Mouse (Mus musculus) brain, embryonic 18.5 days (tissue): ENCODE measurements around the gene Cdk7.
"Not testable (repeated sequence)": the region's sequence is repeated elsewhere in the genome, so short reads cannot be mapped to it uniquely, and the experiment has no call there.

ENCODE experiments used
- DNase-seq: peaks from one replicate; pipeline ENCODE4 v3.0.0-alpha.2; 2012; ENCODE audit warnings: low read depth, low spot score

Gene Cdk7

GRCm38 (mm10) chr13:100730861-100731176 lies at the start of gene Cdk7:
Gene Cdk7, minus strand, starts transcription at chr13:100730939.
- DNase-seq, result peak; percentile 88

GRCm38 (mm10) chr13:100777491-100777890 lies 46.8 kb upstream of the Cdk7 start:
- no peak for DNase-seq

GRCm38 (mm10) chr13:100776710-100777109 lies 46.0 kb upstream of the Cdk7 start:
- no peak for DNase-seq

GRCm38 (mm10) chr13:100776056-100776419 lies 45.3 kb upstream of the Cdk7 start:
- no peak for DNase-seq

- peak; percentile 67 for DNase-seq
Measured at GRCm38 (mm10) chr13:100775252-100776055, 44.7 kb upstream of the Cdk7 start, which contains the start of gene Cenph. Gene Cenph, minus strand, starts transcription at chr13:100775899.

GRCm38 (mm10) chr13:100774704-100775103 lies 44.0 kb upstream of the Cdk7 start:
- no peak for DNase-seq

DNA sequence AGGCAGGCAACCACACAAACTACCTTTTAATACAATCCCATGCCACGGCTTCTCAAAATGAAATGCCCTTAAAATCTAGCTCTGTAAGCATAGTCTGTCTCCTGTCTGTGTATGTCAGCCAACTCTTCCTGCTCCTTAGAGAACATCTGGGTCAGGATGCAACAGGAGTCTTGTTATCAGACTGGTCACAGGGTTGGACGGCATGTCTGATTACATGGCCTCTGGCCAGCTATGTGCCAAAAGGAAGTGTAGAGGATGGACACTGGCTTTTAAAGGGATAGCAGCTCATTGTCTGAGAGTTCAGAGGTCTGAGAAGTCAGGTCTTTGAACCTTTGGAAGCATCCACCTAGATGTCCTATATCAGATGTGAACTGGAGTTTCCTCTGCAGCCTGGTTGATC lies 24.6 kb upstream of the Cdk7 start:
- no peak for DNase-seq

DNA sequence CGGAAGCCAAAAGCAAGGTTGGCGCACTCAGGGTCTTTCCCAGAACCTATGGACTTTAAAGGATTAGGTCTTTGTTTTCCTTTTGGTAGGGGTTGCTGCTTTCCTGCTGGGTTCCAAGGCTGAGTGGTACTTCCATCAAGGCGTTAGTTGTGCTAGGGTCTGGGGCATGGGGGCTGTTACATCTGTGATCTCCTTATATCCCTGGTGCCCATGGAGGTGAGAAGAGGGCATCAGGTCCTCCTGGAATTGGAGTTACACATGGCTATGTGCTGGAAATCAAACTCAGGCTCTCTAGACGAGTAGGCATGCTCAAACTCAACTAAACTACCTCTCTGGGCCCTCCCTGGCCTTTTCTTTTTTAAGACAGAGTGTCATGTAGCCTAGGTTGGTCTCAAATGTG lies 23.4 kb upstream of the Cdk7 start:
- no peak for DNase-seq

DNA sequence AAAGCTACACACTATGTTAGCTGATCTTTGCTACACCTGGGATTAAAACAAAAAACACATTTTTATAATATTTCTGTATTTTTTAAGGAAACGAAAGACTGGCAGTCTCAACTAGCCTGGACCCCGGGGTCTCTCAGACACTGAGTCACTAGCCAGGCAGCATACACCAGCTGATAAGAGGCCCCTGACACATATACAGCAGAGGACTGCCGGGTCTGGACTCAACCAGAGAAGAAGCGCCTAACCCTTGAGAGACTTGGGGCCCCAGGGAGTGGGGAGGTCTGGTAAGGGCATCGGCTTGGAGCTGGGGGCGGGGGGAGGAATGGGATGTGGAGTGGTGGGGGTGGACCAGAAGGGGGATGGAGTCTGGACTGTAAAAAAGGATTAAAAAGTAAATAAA lies 22.3 kb upstream of the Cdk7 start:
- DNase-seq, result no peak

DNA sequence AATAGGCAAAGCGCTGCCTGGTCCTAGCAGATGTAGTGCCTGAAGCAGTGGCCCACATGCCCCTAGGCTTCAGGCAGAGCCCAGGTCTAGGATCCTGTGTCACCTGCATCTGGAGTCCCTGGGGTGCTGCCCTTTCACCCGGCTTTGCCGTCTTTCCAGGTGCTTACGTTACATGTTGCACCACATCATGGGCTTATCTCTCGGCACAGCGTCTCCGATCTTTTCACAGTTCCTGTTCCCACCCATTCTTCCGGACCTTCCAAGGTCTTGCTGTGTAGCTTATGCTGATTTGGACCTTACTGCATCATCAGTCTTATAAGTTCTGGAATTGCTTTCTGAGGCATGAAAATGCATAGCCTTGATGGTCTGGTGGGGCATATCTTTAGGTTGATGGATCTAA lies 21.8 kb upstream of the Cdk7 start:
- no peak for DNase-seq

DNA sequence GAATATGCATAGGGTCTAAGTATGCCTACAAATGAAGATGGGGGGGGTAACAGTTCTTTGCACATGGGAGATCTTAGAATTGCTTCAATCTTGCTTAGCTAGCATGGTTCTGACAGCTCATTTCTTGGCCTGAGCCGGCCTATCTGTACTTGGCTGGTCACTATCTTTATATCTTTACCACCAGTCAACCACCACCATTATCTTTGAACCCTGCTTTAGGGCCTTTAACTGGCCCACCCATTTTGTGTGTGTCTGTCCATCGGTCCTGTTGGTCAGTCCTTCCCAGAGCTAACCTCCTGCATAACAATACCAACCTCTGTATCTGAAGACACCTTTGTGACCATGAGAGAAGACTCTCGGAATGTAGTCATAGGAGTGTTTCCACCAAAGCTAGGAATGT lies 20.7 kb upstream of the Cdk7 start:
- DNase-seq, result no peak

- DNase-seq, result no peak
Measured at GRCm38 (mm10) chr13:100750799-100751198, 20.1 kb upstream of the Cdk7 start.

DNA sequence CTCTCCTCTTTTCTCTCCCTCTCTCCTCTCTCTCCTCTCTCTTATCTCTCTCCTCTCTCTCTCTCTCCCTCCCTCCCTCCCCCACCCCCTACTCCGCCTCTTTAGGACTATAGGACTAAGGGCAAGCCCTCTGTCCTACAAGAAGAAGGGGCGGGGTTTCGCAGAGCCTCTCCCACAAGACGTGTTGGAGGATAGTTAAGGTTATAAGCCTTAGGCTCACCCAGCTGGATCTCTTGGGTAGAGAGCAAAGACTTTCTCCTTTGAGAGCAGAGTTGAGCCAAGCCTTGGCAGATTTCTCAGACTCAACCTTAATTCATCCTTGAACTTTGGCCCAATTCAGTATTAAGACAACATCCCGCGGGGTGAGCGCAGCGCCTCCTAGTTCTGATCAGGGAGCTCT lies 17.9 kb upstream of the Cdk7 start:
- DNase-seq, result no peak

- DNase-seq, result no peak
Measured at GRCm38 (mm10) chr13:100746090-100746489, 15.4 kb upstream of the Cdk7 start.

GRCm38 (mm10) chr13:100744036-100744744 lies 13.5 kb upstream of the Cdk7 start, which contains the start of gene Mrps36:
Gene Mrps36, minus strand, starts transcription at chr13:100744659.
- DNase-seq, result peak; percentile 78

- no peak for DNase-seq
Measured at GRCm38 (mm10) chr13:100743346-100744035, 12.8 kb upstream of the Cdk7 start.

- no peak for DNase-seq
Measured at GRCm38 (mm10) chr13:100742831-100743230, 12.1 kb upstream of the Cdk7 start.

DNA sequence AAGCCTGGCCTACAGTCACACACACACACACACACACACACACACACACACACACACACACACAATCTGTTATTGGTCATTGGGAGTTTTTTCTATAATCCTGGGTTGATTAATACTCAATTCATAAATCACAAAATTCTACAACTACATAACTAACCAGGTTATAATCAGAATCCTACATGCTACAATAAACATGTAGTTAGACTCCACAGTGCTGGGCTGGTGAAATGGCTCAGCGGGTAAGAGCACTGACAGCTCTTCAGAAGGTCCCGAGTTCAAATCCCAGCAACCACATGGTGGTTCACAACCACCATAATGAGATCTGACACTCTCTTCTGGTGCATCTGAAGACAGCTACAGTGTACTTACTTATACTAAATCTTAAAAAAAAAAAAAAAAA lies 2.0 kb upstream of the Cdk7 start:
- DNase-seq, result no peak

- DNase-seq, result not testable (repeated sequence)
Measured at GRCm38 (mm10) chr13:100731462-100732046, 815 bp upstream of the Cdk7 start.

DNA sequence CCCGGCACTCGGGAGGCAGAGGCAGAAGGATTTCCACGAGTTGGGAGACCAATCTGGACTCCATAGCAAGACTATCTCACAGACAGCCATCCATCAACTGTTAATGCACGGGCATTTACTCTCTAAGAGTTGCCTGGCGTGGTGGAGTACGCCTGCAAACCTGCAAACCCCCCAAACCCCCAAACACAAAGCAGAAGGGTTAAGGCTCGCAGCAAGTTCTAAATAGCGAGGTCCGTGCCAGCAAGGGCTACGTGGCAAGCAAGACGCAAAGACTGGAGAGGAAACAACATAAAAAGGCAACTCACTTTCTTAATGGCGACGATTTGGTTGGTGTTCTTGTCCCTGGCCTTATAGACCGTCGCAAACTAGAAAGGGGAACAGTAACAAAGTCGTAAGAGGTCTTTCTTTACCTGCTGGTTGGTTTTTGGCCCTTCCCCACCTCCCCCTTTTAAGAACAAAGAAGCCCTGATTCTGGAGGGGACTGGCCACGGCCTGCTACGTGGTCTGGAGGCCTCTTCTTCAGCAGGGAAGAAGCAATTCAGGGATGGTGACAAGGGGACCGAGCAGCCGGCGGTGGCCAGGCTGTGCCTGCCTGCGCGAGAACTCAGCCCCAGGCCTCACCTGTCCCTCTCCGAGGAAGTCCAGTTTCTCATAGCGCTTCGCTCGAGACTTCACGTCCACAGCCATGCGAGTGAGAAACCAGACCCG lies 432 bp downstream of the Cdk7 start:
- peak; percentile 10 for DNase-seq

DNA sequence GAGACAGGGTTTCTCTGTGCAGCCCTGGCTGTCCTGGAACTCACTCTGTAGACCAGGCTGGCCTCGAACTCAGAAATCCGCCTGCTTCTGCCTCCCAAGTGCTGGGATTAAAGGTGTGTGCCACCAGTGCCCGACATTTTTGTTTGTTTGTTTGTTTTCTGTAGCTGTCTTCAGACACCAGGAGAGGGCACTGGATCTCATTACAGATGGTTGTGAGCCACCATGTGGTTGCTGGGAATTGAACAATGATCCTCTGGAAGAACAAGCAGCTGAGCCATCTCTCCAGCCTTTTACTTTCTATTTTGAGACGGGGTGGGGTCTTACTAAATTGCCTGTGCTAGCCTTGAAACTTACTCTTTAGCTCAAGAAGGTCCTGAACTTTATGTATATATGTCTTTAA lies 2.2 kb downstream of the Cdk7 start:
- not testable (repeated sequence) for DNase-seq

DNA sequence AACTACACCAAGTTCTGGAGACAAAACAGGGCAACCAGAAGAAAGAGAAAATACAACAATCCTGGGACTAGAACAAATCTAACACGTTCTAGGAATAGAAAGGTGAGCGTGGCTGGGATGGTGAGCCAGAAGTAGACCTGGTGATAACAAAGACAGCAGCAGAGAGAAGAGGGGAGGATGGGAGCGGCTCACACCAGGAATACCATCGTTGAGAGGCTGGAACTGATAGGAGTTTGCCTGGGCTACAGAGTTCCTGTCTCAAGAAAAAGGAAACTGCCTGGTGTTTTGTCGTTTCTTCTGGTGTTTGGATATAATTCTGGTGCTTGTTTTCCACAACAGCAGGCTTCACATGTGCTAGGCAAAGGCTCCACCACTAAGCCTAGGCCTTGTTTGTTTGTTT lies 2.7 kb downstream of the Cdk7 start:
- no peak for DNase-seq
